Mouse (Mus musculus) left cerebral cortex, adult 18-20 months (tissue): ENCODE measurements around the gene Olfr282. TPM values are rescaled to one million over a fixed set of nuclear protein-coding genes. Genes with fewer than 3 reads are reported as not detected.

Experiments used
- DNase-seq, 2 experiments: peaks; one replicate each; pipeline ENCODE4 v3.0.0; 2021 to 2022; ENCODE audit warnings: low spot score in 2 of 2, mixed read lengths in 1 of 2
- total RNA-seq, 2 experiments: library from RNA; stranded (reverse); gene quantifications; 2 replicates each; pipeline ENCODE4 v1.2.3; 2021

Gene Olfr282
- total RNA-seq, 2 experiments from 2014 or later, result not detected

GRCm38 (mm10) chr15:98471539-98471938, 40.5 kb downstream of the Olfr282 start:
- DNase-seq, result no peak

DNA sequence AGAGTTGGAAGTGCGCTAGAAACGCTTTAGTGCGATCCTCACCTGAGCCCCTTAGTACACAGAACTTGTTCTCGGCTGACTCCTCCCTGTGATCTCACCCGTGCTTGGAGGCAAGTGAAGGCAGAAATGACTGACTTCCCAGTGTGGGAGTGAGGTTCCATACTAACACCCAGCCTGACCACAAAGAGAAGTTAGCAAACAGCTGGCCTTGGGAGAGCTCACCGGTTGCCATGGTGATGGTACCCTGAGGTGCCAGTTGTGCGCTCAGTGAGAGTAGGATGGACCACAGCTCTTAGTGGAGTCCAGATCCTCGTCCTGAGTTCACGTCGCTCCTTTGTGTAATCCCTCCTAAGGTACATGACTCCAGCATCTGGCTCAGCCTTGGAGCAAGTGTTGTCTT, 43.9 kb downstream of the Olfr282 start:
- no peak for DNase-seq

DNA sequence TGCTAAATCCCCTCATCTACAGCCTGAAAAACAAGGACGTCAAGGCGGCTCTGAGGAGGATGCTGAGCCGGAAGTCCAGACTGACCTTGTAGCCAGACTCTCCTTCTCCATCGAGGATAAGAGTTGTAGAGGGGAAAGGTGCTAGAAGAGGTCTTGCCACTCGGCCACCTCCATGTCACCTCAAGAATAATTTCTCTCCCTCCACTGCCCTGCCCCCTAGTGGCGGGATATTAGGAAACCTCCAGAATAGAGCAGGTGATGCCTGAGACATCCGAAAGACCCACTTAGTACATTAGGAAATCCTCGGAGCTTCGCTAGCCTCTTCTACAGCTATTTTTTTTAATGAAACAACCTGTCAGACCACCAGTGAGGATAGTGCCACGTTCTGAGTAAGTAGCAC, 44.4 kb downstream of the Olfr282 start:
- DNase-seq, result peak in 1 of 2 experiments; percentile 57

GRCm38 (mm10) chr15:98476281-98476680, 45.3 kb downstream of the Olfr282 start:
- no peak for DNase-seq

- DNase-seq, result no peak
Measured at GRCm38 (mm10) chr15:98479568-98480102, 48.6 kb downstream of the Olfr282 start.

- DNase-seq, result no peak
Measured at GRCm38 (mm10) chr15:98482701-98483100, 51.7 kb downstream of the Olfr282 start, which contains the start of gene Lalba. Lalba (minus strand) TSS chr15:98482721.

DNA sequence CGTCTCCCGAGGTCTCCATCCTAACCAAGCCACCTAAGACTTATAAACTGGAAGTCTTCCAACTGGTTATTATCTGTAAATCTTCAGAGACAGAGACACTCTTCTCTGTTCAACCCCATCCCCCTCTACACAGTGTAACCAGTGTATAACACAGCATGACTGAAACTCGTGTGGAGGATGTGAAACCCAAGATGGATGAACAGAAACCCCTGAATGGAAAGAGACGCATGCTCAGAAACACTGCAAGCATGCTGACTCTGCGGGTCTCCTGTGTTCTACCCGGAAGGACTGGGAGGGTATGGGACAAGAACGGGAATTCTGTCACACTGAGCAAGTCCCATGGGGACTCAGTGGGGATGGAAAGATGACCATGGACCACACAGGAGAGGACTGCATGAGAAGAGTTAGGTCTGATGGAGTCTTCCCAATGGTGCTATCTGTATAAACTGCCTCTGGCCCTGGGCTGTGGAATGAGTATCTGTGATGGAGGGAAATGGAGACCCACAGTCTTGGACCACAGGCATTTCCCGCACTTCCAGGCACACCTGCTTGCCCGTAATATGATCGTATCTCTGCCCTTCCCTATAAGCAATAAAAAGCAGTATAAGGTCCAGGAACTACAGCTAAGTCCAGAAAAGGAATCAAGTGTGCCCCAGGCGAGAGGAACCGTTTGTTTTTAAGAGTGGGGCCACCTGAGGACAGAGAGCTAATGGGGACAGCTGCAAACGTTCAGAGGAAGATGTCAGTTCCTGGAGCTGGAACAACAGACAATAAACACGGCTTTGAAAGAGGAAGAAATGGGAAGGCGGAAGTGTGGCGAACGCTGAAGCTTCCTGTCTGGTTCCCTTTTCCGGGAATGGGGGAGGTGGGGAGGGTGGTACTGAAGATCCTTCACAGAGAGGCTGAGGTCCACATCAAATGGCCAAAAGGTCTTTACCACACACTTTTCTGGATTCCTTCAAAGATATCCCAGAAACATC, 53.2 kb downstream of the Olfr282 start:
- DNase-seq, result no peak

- DNase-seq, result no peak
Measured at GRCm38 (mm10) chr15:98486433-98487021, 55.5 kb downstream of the Olfr282 start.

Other genes starting within 250 kb of the Olfr282 start
- gene Olfr288, start 235.7 kb upstream of the Olfr282 start, total RNA-seq, result not detected
- gene Gm44579, start 210.2 kb upstream of the Olfr282 start, total RNA-seq, result under 1 TPM in 1 of 2 experiments, not detected in 1; 0.37 TPM
- gene Olfr287, start 210.2 kb upstream of the Olfr282 start, total RNA-seq, result 1 to 10 TPM; 3.9 to 4.9 TPM
- not detected for gene Olfr286, start 196.8 kb upstream of the Olfr282 start, total RNA-seq
- not detected for gene H1fnt, start 173.9 kb upstream of the Olfr282 start, total RNA-seq
- gene Zfp641, start 135.1 kb upstream of the Olfr282 start, total RNA-seq, result 1 to 10 TPM; 6.6 to 7.1 TPM
- not detected for gene Olfr285, start 113.9 kb upstream of the Olfr282 start, total RNA-seq
- gene Olfr284, start 90.2 kb upstream of the Olfr282 start, total RNA-seq, result not detected
- not detected for gene Olfr283, start 50.3 kb upstream of the Olfr282 start, total RNA-seq
- gene Olfr281, start 21.4 kb downstream of the Olfr282 start, total RNA-seq, result not detected
- not detected for gene OR5BS1P, start 38.7 kb downstream of the Olfr282 start, total RNA-seq
- gene Lalba, start 51.5 kb downstream of the Olfr282 start, total RNA-seq, result not detected
- gene Olfr279, start 61.2 kb downstream of the Olfr282 start, total RNA-seq, result not detected
- gene Kansl2, start 103.0 kb downstream of the Olfr282 start, total RNA-seq, result 10 to 100 TPM; 58.2 to 59.7 TPM
- 10 to 100 TPM; 40.4 to 46.0 TPM for gene Ccnt1, start 139.7 kb downstream of the Olfr282 start, total RNA-seq
- not detected for gene 4930415O20Rik, start 139.8 kb downstream of the Olfr282 start, total RNA-seq
- 10 to 100 TPM; 45.8 to 49.7 TPM for gene Adcy6, start 178.9 kb downstream of the Olfr282 start, total RNA-seq
- 100 to 1,000 TPM; 267 to 278 TPM for gene Cacnb3, start 199.6 kb downstream of the Olfr282 start, total RNA-seq
- gene Ddx23, start 231.7 kb downstream of the Olfr282 start, total RNA-seq, result 10 to 100 TPM; 86.9 to 90.6 TPM
- gene Rnd1, start 246.2 kb downstream of the Olfr282 start, total RNA-seq, result 10 to 100 TPM; 24.4 to 30.7 TPM